Mouse (Mus musculus): ENCODE measurements around the gene Sfxn5. TPM values are rescaled to one million over a fixed set of nuclear protein-coding genes. Genes with fewer than 3 reads are reported as not detected.

The Sfxn5 gene
- total RNA-seq, 2 experiments from 2014 or later: 2.7 to 4.1 TPM

GRCm38 (mm10) chr6:85295384-85296167, 37.6 kb downstream of the Sfxn5 start:
- peak; percentile 50 for DNase-seq
- intact Hi-C loops (cut with DNase I; ENCODE audit: low total_unique reads): no loop called here

GRCm38 (mm10) chr6:85294004-85294379, 39.2 kb downstream of the Sfxn5 start:
- no peak for DNase-seq
- intact Hi-C loops (cut with DNase I; ENCODE audit: low total_unique reads): no loop called here

GRCm38 (mm10) chr6:85293255-85294003, 39.8 kb downstream of the Sfxn5 start:
- intact Hi-C loops (cut with DNase I; ENCODE audit: low total_unique reads): no loop called here
- DNase-seq: no peak

GRCm38 (mm10) chr6:85290869-85291824, 42.1 kb downstream of the Sfxn5 start:
- intact Hi-C loops (cut with DNase I; ENCODE audit: low total_unique reads): no loop called here

GRCm38 (mm10) chr6:85288193-85288857, 44.9 kb downstream of the Sfxn5 start:
- intact Hi-C loops (cut with DNase I; ENCODE audit: low total_unique reads): no loop called here
- no peak for DNase-seq

More at GRCm38 (mm10) chr6:85290869-85291824, 42.1 kb downstream of the Sfxn5 start:
- DNase-seq: no peak

DNA sequence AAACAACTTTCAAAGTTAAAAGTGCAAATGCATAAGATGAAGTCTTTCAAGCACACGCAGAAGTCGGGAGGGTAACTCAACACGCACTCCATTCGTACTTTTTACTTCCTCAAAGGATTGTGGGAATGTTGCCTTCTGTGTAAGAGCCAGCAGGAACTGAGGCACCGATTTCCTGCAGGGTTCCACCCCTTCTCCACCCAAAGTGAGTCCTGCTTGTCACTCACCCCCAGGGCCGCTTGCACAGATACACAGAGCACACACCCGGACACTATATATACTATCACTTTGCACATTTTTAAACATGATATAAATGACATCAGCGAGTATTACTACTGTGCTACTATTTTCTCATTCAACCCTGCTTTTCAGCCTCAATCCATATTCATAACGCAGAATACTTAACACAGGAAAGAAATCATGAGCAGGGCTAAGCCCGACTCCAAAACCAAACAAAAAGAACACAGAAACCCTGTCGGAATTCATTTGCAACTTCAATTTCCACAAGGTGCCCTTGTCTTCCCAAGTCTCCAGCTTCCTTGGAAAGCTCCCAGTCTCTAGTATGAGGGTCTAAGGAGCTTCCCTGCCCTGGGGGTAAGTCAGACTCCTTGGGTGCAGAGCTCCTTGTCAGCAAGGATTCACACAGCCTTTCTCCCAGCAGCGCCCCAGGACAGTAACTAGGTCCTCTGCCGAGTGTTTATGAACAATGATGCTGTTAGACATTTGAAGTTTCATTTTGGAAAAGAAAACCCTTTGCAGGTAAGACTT, 46.8 kb downstream of the Sfxn5 start:
- intact Hi-C loops (cut with DNase I; ENCODE audit: low total_unique reads): no loop called here
- no peak for DNase-seq

DNA sequence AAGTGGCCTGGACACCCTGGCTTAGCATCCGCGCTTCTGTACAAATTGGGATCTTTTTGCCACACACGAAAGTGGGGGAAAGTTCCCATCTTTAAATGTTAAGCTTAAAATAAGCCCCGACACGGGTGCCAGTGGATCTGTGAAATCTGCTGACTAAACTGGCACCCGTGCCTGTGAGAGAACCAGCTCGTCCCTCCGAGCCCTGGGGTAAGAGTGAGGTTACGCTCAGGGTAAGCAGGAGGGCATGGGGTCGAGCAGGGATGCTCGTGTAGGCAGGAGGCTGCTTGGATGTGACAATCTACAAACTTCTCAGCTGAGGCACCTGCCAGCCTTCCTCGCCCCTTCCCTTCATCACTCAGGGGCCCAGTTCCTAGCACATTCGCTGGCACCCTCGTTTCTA, 52.4 kb downstream of the Sfxn5 start:
- intact Hi-C loops (cut with DNase I; ENCODE audit: low total_unique reads): no loop called here
- DNase-seq: no peak

- intact Hi-C loops (cut with DNase I; ENCODE audit: low total_unique reads): no loop called here
- no peak for DNase-seq
These were observed 56.7 kb downstream of the Sfxn5 start for GRCm38 (mm10) chr6:85276571-85276970.

- intact Hi-C loops (cut with DNase I; ENCODE audit: low total_unique reads): no loop called here
- no peak for DNase-seq
These were observed 60.8 kb downstream of the Sfxn5 start for GRCm38 (mm10) chr6:85272436-85272835.

DNA sequence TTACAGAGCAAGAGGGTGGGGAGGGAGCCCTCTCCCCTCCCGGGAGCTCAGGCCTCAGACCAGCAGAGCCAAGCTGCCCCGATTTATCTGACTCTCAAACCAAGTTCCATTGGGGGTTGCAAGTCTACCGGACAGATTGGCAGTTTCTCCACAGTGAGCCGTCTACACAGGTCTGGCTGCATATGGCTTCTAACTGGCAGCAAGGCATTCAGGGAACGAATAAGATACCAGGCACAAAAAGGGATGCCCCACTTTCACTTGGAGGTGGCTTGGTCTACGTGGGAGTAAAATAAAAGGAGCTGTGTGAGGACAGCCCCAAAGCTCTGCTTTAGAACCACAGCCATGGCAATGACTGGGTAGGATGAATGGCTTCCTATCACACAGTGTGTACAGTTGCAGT, 67.2 kb downstream of the Sfxn5 start:
- intact Hi-C loops (cut with DNase I; ENCODE audit: low total_unique reads): loop anchor here (10.0 kb wide), 1 partner anchor 129 kb away; no protein-coding TSS in a partner anchor
- DNase-seq: no peak

- DNase-seq: no peak
- intact Hi-C loops (cut with DNase I; ENCODE audit: low total_unique reads): loop anchor here (10.0 kb wide), 1 partner anchor 130 kb away; no protein-coding TSS in a partner anchor
These were observed 68.2 kb downstream of the Sfxn5 start for GRCm38 (mm10) chr6:85264982-85265518.

DNA sequence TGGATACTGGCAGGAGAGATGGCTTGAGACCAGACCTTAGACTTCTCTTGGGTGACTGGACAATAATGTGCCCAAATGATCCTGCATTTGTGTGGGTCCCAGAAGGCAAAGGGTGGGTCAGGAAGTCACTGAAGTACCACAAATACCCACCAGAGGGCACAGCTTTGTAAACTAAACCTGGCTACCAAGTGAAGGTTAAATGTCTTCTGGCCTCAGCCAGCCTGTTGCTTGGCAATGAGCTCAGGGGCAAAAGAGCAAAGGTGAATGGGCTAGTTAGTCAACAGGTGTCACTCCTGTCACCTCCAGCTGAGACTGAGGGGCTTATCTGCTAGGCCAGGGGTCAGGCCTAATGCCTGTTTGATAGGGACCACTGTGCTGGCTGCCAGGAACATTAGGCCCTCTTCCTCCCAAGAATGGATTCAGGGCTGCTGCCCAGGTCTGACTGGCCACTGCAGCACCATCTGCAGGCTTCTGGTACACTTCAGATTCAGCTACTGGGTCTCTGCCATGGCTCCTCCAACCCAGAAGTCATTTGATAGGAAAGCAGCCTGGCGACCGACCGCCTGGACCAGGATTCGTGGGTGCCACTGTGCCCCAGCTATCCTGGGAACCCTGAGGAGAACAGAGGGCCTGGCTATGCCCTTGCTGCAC, 70.2 kb downstream of the Sfxn5 start:
- peak; percentile 56 for DNase-seq

DNA sequence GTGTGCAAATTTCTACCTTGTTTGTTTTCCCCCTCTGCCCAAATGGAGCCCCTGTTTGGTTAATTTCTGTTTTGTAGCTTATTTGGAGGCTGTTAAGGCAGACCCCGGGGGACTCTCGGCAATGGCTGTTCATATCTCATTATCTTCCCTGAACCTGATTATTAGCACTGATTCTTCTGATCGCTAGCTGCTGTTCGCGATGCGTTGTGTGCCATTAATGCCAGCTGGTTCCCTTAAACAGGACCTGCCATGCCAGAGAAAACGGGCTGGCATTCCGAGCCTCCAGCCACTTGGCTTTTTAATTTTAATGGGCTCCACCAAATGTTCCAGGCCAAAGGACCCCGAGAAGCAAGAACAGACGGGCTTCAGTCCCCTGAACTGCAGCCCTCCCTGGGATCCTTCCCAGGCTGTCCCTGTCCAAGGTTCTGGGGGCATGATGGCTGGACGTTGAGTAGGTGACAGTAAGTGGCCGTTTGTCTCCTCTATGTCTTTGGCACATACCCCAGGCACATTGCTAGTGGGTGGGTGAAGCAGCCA, 74.1 kb downstream of the Sfxn5 start:
- intact Hi-C loops (cut with DNase I; ENCODE audit: low total_unique reads): no loop called here

More for the DNA sequence above, 70.2 kb downstream of the Sfxn5 start:
- intact Hi-C loops (cut with DNase I; ENCODE audit: low total_unique reads): loop anchor here (10.0 kb wide), 1 partner anchor 132 kb away; no protein-coding TSS in a partner anchor

GRCm38 (mm10) chr6:85255578-85255977, 77.6 kb downstream of the Sfxn5 start:
- no peak for DNase-seq
- intact Hi-C loops (cut with DNase I; ENCODE audit: low total_unique reads): no loop called here

More for the DNA sequence above, 74.1 kb downstream of the Sfxn5 start:
- no peak for DNase-seq

GRCm38 (mm10) chr6:85253994-85254541, 79.2 kb downstream of the Sfxn5 start:
- no peak for DNase-seq
- intact Hi-C loops (cut with DNase I; ENCODE audit: low total_unique reads): no loop called here

- DNase-seq: no peak
- intact Hi-C loops (cut with DNase I; ENCODE audit: low total_unique reads): no loop called here
These were observed 79.9 kb downstream of the Sfxn5 start for GRCm38 (mm10) chr6:85253275-85253674.
